Mouse (Mus musculus): ENCODE measurements around the gene Supt4a. TPM values are rescaled to one million over a fixed set of nuclear protein-coding genes. Genes with fewer than 3 reads are reported as not detected.

Supt4a gene
- total RNA-seq (2021) = 10 to 100 TPM; 75.6 to 77.3 TPM
- long read RNA-seq, transcript Supt4a-201 (5 exons, 706 nt) = major isoform, 26 of 27 reads
- long read RNA-seq, partial matches to known transcripts = 1 of 27 reads
- long read RNA-seq, other reads (novel, unspliced or antisense) = 0 of 27 reads

GRCm38 (mm10) chr11:87737175-87737740 lies at the start of gene Supt4a:
Gene Supt4a (plus strand): TSS chr11:87737552.
- DNase-seq (ENCODE audit: low spot score in 2 of 2) = peak; percentile 88 to 94

- no peak for DNase-seq (ENCODE audit: low spot score in 2 of 2)
Measured at GRCm38 (mm10) chr11:87688478-87689203, 48.7 kb upstream of the Supt4a start.

GRCm38 (mm10) chr11:87689402-87689808 lies 47.9 kb upstream of the Supt4a start:
- DNase-seq (ENCODE audit: low spot score in 2 of 2) = peak in 1 of 2 experiments; percentile 4

- DNase-seq (ENCODE audit: low spot score in 2 of 2) = no peak
Measured at GRCm38 (mm10) chr11:87690054-87690740, 47.2 kb upstream of the Supt4a start.

- no peak for DNase-seq (ENCODE audit: low spot score in 2 of 2)
Measured at GRCm38 (mm10) chr11:87697131-87697682, 40.1 kb upstream of the Supt4a start.

- no peak for DNase-seq (ENCODE audit: low spot score in 2 of 2)
Measured at GRCm38 (mm10) chr11:87698126-87698525, 39.2 kb upstream of the Supt4a start.

GRCm38 (mm10) chr11:87701108-87701507 lies 36.2 kb upstream of the Supt4a start:
- no peak for DNase-seq (ENCODE audit: low spot score in 2 of 2)

GRCm38 (mm10) chr11:87701877-87702620 lies 35.3 kb upstream of the Supt4a start:
- DNase-seq (ENCODE audit: low spot score in 2 of 2) = no peak

GRCm38 (mm10) chr11:87703654-87704053 lies 33.7 kb upstream of the Supt4a start:
- no peak for DNase-seq (ENCODE audit: low spot score in 2 of 2)

GRCm38 (mm10) chr11:87704289-87704688 lies 33.1 kb upstream of the Supt4a start:
- no peak for DNase-seq (ENCODE audit: low spot score in 2 of 2)

- no peak for DNase-seq (ENCODE audit: low spot score in 2 of 2)
Measured at GRCm38 (mm10) chr11:87707570-87707969, 29.8 kb upstream of the Supt4a start.

GRCm38 (mm10) chr11:87708979-87709378 lies 28.4 kb upstream of the Supt4a start:
- DNase-seq (ENCODE audit: low spot score in 2 of 2) = peak in 1 of 2 experiments; percentile 6

- no peak for DNase-seq (ENCODE audit: low spot score in 2 of 2)
Measured at GRCm38 (mm10) chr11:87709513-87710261, 27.7 kb upstream of the Supt4a start.

- no peak for DNase-seq (ENCODE audit: low spot score in 2 of 2)
Measured at GRCm38 (mm10) chr11:87710262-87710615, 27.1 kb upstream of the Supt4a start.

- DNase-seq (ENCODE audit: low spot score in 2 of 2) = no peak
Measured at GRCm38 (mm10) chr11:87712188-87712587, 25.2 kb upstream of the Supt4a start.

- DNase-seq (ENCODE audit: low spot score in 2 of 2) = no peak
Measured at GRCm38 (mm10) chr11:87715999-87716398, 21.4 kb upstream of the Supt4a start.

- no peak for DNase-seq (ENCODE audit: low spot score in 2 of 2)
Measured at GRCm38 (mm10) chr11:87719526-87719925, 17.8 kb upstream of the Supt4a start.

- DNase-seq (ENCODE audit: low spot score in 2 of 2) = no peak
Measured at GRCm38 (mm10) chr11:87720324-87720723, 17.0 kb upstream of the Supt4a start.

- no peak for DNase-seq (ENCODE audit: low spot score in 2 of 2)
Measured at GRCm38 (mm10) chr11:87720839-87721238, 16.5 kb upstream of the Supt4a start.

GRCm38 (mm10) chr11:87722168-87722567 lies 15.2 kb upstream of the Supt4a start:
- no peak for DNase-seq (ENCODE audit: low spot score in 2 of 2)

Data from layer of hippocampus, adult 18-20 months (tissue).